Mouse (Mus musculus): ENCODE results near the gene Ush2a.

Gene Ush2a

GRCm38 (mm10) chr1:188543364-188543763 is 281.5 kb downstream of the Ush2a start:
- DNase-seq (ENCODE audit: low spot score): no peak

- no peak for DNase-seq (ENCODE audit: low spot score)
These were observed 287.9 kb downstream of the Ush2a start for GRCm38 (mm10) chr1:188549686-188550085.

- DNase-seq (ENCODE audit: low spot score): no peak
These were observed 290.0 kb downstream of the Ush2a start for GRCm38 (mm10) chr1:188551802-188552201.

- DNase-seq (ENCODE audit: low spot score): no peak
These were observed 297.1 kb downstream of the Ush2a start for GRCm38 (mm10) chr1:188558911-188559310.

- no peak for DNase-seq (ENCODE audit: low spot score)
These were observed 304.4 kb downstream of the Ush2a start for GRCm38 (mm10) chr1:188566229-188566628.

GRCm38 (mm10) chr1:188567486-188567885 is 305.7 kb downstream of the Ush2a start:
- no peak for DNase-seq (ENCODE audit: low spot score)

GRCm38 (mm10) chr1:188568295-188568961 is 306.6 kb downstream of the Ush2a start:
- no peak for DNase-seq (ENCODE audit: low spot score)

GRCm38 (mm10) chr1:188576246-188576747 is 314.5 kb downstream of the Ush2a start:
- DNase-seq (ENCODE audit: low spot score): no peak

- DNase-seq (ENCODE audit: low spot score): no peak
These were observed 315.6 kb downstream of the Ush2a start for GRCm38 (mm10) chr1:188577376-188577775.

- DNase-seq (ENCODE audit: low spot score): no peak
These were observed 319.3 kb downstream of the Ush2a start for GRCm38 (mm10) chr1:188581136-188581535.

- DNase-seq (ENCODE audit: low spot score): no peak
These were observed 333.4 kb downstream of the Ush2a start for GRCm38 (mm10) chr1:188595251-188595650.

GRCm38 (mm10) chr1:188598052-188598451 is 336.2 kb downstream of the Ush2a start:
- DNase-seq (ENCODE audit: low spot score): no peak

- DNase-seq (ENCODE audit: low spot score): no peak
These were observed 337.3 kb downstream of the Ush2a start for GRCm38 (mm10) chr1:188599134-188599533.

- DNase-seq (ENCODE audit: low spot score): no peak
These were observed 344.6 kb downstream of the Ush2a start for GRCm38 (mm10) chr1:188606450-188606849.

GRCm38 (mm10) chr1:188616547-188616946 is 354.7 kb downstream of the Ush2a start:
- DNase-seq (ENCODE audit: low spot score): no peak

GRCm38 (mm10) chr1:188633736-188634135 is 371.9 kb downstream of the Ush2a start:
- no peak for DNase-seq (ENCODE audit: low spot score)

GRCm38 (mm10) chr1:188639666-188640065 is 377.8 kb downstream of the Ush2a start:
- no peak for DNase-seq (ENCODE audit: low spot score)

- DNase-seq (ENCODE audit: low spot score): no peak
These were observed 381.3 kb downstream of the Ush2a start for GRCm38 (mm10) chr1:188643156-188643555.

GRCm38 (mm10) chr1:188653001-188653400 is 391.2 kb downstream of the Ush2a start:
- no peak for DNase-seq (ENCODE audit: low spot score)

- no peak for DNase-seq (ENCODE audit: low spot score)
These were observed 394.3 kb downstream of the Ush2a start for GRCm38 (mm10) chr1:188656121-188656520.

- DNase-seq (ENCODE audit: low spot score): no peak
These were observed 397.3 kb downstream of the Ush2a start for GRCm38 (mm10) chr1:188659159-188659558.

- DNase-seq (ENCODE audit: low spot score): no peak
These were observed 398.5 kb downstream of the Ush2a start for GRCm38 (mm10) chr1:188660339-188660738.

- DNase-seq (ENCODE audit: low spot score): no peak
These were observed 399.1 kb downstream of the Ush2a start for GRCm38 (mm10) chr1:188660882-188661281.

GRCm38 (mm10) chr1:188667460-188667859 is 405.6 kb downstream of the Ush2a start:
- no peak for DNase-seq (ENCODE audit: low spot score)
